Mouse (Mus musculus): ENCODE results near the gene Ruvbl2. TPM values are rescaled to one million over a fixed set of nuclear protein-coding genes. Genes with fewer than 3 reads are reported as not detected.

Gene Ruvbl2
- total RNA-seq, 1 experiment from 2014 or later: 177 TPM

- peak; percentile 91 for ATAC-seq (replicated peaks; ENCODE audit: low read depth, poor library complexity, severe bottlenecking)
Measured at GRCm38 (mm10) chr7:45434203-45435015, 3.5 kb downstream of the Ruvbl2 start, which contains the start of gene Gys1. Gene Gys1, plus strand, starts transcription at chr7:45434844.

GRCm38 (mm10) chr7:45433835-45434202 is 4.1 kb downstream of the Ruvbl2 start:
- no peak for ATAC-seq (replicated peaks; ENCODE audit: low read depth, poor library complexity, severe bottlenecking)

- no peak for ATAC-seq (replicated peaks; ENCODE audit: low read depth, poor library complexity, severe bottlenecking)
Measured at GRCm38 (mm10) chr7:45426556-45426955, 11.3 kb downstream of the Ruvbl2 start.

- no peak for ATAC-seq (replicated peaks; ENCODE audit: low read depth, poor library complexity, severe bottlenecking)
Measured at GRCm38 (mm10) chr7:45421194-45421593, 16.7 kb downstream of the Ruvbl2 start.

- ATAC-seq (replicated peaks; ENCODE audit: low read depth, poor library complexity, severe bottlenecking): no peak
Measured at GRCm38 (mm10) chr7:45420615-45420919, 17.3 kb downstream of the Ruvbl2 start, which contains the start of gene Lhb. Gene Lhb, plus strand, starts transcription at chr7:45420820.

- ATAC-seq (replicated peaks; ENCODE audit: low read depth, poor library complexity, severe bottlenecking): no peak
Measured at GRCm38 (mm10) chr7:45419859-45420614, 17.9 kb downstream of the Ruvbl2 start.

- ATAC-seq (replicated peaks; ENCODE audit: low read depth, poor library complexity, severe bottlenecking): no peak
Measured at GRCm38 (mm10) chr7:45417962-45418492, 19.9 kb downstream of the Ruvbl2 start.

- peak; percentile 43 for ATAC-seq (replicated peaks; ENCODE audit: low read depth, poor library complexity, severe bottlenecking)
Measured at GRCm38 (mm10) chr7:45415636-45416035, 22.3 kb downstream of the Ruvbl2 start.

- no peak for ATAC-seq (replicated peaks; ENCODE audit: low read depth, poor library complexity, severe bottlenecking)
Measured at GRCm38 (mm10) chr7:45414740-45415224, 23.1 kb downstream of the Ruvbl2 start.

- ATAC-seq (replicated peaks; ENCODE audit: low read depth, poor library complexity, severe bottlenecking): 0 out of 2 replicates have a peak, but pooled peaks have one; percentile 12
Measured at GRCm38 (mm10) chr7:45413864-45414739, 23.8 kb downstream of the Ruvbl2 start.

- ATAC-seq (replicated peaks; ENCODE audit: low read depth, poor library complexity, severe bottlenecking): no peak
Measured at GRCm38 (mm10) chr7:45413113-45413863, 24.6 kb downstream of the Ruvbl2 start, which contains the start of gene Ntf5. Gene Ntf5, plus strand, starts transcription at chr7:45413695.

GRCm38 (mm10) chr7:45412421-45412820 is 25.5 kb downstream of the Ruvbl2 start:
- no peak for ATAC-seq (replicated peaks; ENCODE audit: low read depth, poor library complexity, severe bottlenecking)

GRCm38 (mm10) chr7:45409497-45410163 is 28.3 kb downstream of the Ruvbl2 start:
- no peak for ATAC-seq (replicated peaks; ENCODE audit: low read depth, poor library complexity, severe bottlenecking)

- no peak for ATAC-seq (replicated peaks; ENCODE audit: low read depth, poor library complexity, severe bottlenecking)
Measured at GRCm38 (mm10) chr7:45408949-45409348, 28.9 kb downstream of the Ruvbl2 start.

GRCm38 (mm10) chr7:45408351-45408750 is 29.5 kb downstream of the Ruvbl2 start:
- ATAC-seq (replicated peaks; ENCODE audit: low read depth, poor library complexity, severe bottlenecking): no peak

GRCm38 (mm10) chr7:45407836-45408235 is 30.1 kb downstream of the Ruvbl2 start:
- ATAC-seq (replicated peaks; ENCODE audit: low read depth, poor library complexity, severe bottlenecking): no peak

- ATAC-seq (replicated peaks; ENCODE audit: low read depth, poor library complexity, severe bottlenecking): no peak
Measured at GRCm38 (mm10) chr7:45406157-45407156, 31.4 kb downstream of the Ruvbl2 start.
